Mouse (Mus musculus) bone marrow macrophage, adult 2 months (primary cell): ENCODE measurements around the gene Aspn. TPM values are rescaled to one million over a fixed set of nuclear protein-coding genes. Genes with fewer than 3 reads are reported as not detected.

Experiments
- H3K27ac ChIP-seq: 2 replicates; pipeline ENCODE4 v1.5.1; 2012; ENCODE audit warnings: low read depth, low read length; ENCODE audit not compliant: insufficient read depth
- H3K4me1 ChIP-seq: 2 replicates; pipeline ENCODE4 v1.6.1; 2012; ENCODE audit warnings: low read length; ENCODE audit not compliant: control insufficient read depth, insufficient read depth
- H3K4me3 ChIP-seq: 2 replicates; pipeline ENCODE4 v1.5.1; 2012; ENCODE audit warnings: mild to moderate bottlenecking, low read length, moderate library complexity; ENCODE audit not compliant: insufficient read depth
- CTCF ChIP-seq: IDR thresholded peaks from 2 replicates; pipeline ENCODE4 v1.5.1; 2012; ENCODE audit warnings: low read depth, mild to moderate bottlenecking, low read length, moderate library complexity
- POLR2A ChIP-seq: IDR thresholded peaks from 2 replicates; pipeline ENCODE4 v1.6.1; 2012; ENCODE audit warnings: mild to moderate bottlenecking, low read depth, low read length, borderline replicate concordance
- polyA plus RNA-seq: library from polyadenylated mRNA; stranded (reverse); fragments of >200 nt; gene quantifications from 2 replicates; pipeline ENCODE4 v1.2.4, GENCODE M21; 2012; ENCODE audit not compliant: missing spikeins, insufficient read depth, insufficient read length

The Aspn gene
- polyA plus RNA-seq, 1 experiment, result not detected

DNA sequence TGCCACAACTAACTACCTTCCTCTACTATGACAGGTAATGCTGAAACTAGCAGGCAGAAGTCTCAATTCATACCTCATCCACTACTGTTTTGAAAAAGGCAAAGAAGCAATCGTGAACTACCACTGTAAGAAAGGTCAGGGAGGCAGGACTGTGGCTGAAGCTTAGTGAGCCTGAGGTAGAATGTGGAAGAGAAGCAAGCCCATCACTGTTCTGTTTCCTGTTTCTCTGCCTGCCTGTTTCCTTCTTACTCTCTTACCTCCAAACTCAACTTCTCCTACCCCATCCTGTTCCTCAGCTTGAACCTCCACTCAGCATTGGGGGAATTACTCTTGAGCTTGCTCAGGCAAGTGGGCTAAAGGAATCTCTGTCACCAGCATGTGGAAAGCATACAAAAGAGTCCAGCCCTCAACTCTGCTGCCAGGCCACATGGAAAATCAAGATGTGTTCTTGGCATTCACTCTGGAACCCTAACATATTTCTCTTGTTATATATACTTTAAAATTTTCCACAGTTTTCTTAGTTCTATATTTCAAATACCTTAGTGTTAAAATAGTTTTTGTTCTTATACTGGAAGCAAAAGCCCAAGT lies 3.4 kb downstream of the Aspn start:
- no peak overlapping the region for H3K27ac ChIP-seq
- TF ChIP-seq POLR2A (no peak), CTCF (no peak)
- H3K4me3 ChIP-seq, result no peak overlapping the region
- H3K4me1 ChIP-seq, result peaks cover 6% of the 10 kb centered on the region

- no peak for TF ChIP-seq CTCF
- no peak for TF ChIP-seq POLR2A
- Histone ChIP-seq H3K27ac (no peak overlapping the region), H3K4me3 (no peak overlapping the region)
Measured at GRCm38 (mm10) chr13:49549616-49550015, 5.4 kb downstream of the Aspn start.

GRCm38 (mm10) chr13:49554519-49554918 lies 10.3 kb downstream of the Aspn start:
- no peak for TF ChIP-seq POLR2A
- TF ChIP-seq CTCF, result no peak
- no peak overlapping the region for H3K4me3 ChIP-seq
- peaks cover 6% of the 10 kb centered on the region for H3K4me1 ChIP-seq
- no peak overlapping the region for H3K27ac ChIP-seq

More at GRCm38 (mm10) chr13:49549616-49550015, 5.4 kb downstream of the Aspn start:
- H3K4me1 ChIP-seq, result peaks cover 6% of the 10 kb centered on the region

DNA sequence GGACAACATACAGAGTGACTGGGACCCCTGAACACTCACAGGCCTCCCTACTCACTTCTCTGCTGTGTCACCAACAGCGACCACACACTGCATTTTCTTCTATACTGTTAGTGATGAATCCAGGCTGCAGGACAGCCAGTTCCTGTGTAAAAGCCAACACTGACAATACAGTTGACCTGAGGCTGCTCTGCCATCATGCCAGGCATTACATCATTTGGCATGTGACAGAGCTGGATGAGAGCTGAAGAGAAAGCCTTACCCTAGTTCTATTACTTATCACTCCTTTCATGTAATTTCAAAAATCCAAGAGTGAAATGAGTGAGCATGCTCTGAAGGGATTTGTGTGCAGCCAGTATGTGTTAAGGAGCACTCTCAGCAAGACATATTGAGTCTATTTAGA lies 12.0 kb downstream of the Aspn start:
- Histone ChIP-seq H3K4me3 (no peak overlapping the region), H3K4me1 (peaks cover 6% of the 10 kb centered on the region), H3K27ac (no peak overlapping the region)
- no peak for TF ChIP-seq POLR2A
- no peak for TF ChIP-seq CTCF

DNA sequence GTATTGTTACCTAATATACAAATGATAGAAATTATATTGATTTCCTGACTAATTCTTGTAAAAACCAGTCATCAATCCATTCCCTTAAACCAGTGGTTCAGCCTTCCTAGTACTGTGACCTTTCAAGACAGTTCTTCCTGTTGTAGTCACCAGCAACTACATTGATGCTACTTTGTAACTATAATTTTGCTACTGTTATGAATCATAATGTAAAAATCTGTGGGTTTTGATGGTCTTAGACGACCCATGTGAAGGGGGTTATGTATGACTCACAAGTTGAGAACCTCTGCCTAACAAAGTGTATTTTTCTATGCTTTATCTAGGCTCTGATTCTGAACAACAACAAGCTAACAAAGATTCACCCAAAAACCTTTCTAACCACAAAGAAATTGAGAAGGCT lies 12.7 kb downstream of the Aspn start:
- H3K4me1 ChIP-seq, result peaks cover 6% of the 10 kb centered on the region
- no peak for TF ChIP-seq POLR2A
- no peak overlapping the region for H3K27ac ChIP-seq

DNA sequence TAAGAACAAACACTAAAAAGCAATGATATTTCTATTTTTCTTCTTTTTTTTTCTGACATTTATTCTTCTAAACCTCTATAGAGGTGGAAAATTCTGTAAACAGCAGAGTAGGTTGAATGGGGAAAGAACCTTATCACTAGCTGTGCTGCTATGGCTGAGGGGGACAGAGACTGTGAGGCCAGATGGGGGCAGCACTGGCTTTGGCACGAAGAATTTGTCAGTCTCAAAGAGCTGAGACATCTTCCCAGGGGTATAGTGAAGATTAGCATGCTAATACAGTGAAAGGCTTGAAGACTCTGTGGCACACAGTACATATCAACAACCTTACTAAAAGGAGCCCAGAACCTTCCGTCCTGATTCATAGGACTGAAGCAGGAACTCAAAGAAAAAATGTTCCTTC lies 14.9 kb downstream of the Aspn start:
- H3K27ac ChIP-seq, result no peak overlapping the region
- H3K4me1 ChIP-seq, result peaks cover 4% of the 10 kb centered on the region
- no peak for TF ChIP-seq POLR2A
- no peak for TF ChIP-seq CTCF
- H3K4me3 ChIP-seq, result no peak overlapping the region

More for the DNA sequence above, 12.7 kb downstream of the Aspn start:
- H3K4me3 ChIP-seq, result no peak overlapping the region

DNA sequence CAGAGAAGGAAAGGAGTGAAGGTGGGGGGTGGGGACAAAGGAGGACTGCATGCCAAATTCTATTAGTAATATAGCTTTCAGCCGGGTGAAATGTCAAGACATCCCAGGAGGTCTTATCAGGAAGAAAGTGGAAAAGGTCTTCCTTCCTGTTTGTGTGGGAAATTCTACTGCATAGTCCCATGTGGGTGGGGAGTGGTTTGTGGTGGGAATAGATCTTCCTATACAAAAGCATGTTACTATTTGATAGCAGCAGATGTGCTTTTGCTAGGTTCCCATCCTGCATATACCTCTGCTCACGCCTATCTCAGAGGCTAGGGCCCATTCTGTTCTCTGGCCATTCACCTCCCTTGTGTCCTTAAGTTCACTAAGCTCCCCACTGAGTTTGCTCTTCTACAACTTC lies 16.6 kb downstream of the Aspn start:
- TF ChIP-seq POLR2A, result no peak
- TF ChIP-seq CTCF, result no peak
- Histone ChIP-seq H3K27ac (no peak overlapping the region), H3K4me3 (no peak overlapping the region), H3K4me1 (peaks cover 4% of the 10 kb centered on the region)

GRCm38 (mm10) chr13:49564347-49564746 lies 20.1 kb downstream of the Aspn start:
- Histone ChIP-seq H3K4me3 (no peak overlapping the region), H3K27ac (no peak overlapping the region), H3K4me1 (no peaks in the 10 kb centered on the region)
- TF ChIP-seq CTCF (no peak), POLR2A (no peak)

- no peaks in the 10 kb centered on the region for H3K4me1 ChIP-seq
- no peak for TF ChIP-seq POLR2A
- TF ChIP-seq CTCF, result no peak
- no peak overlapping the region for H3K27ac ChIP-seq
- no peak overlapping the region for H3K4me3 ChIP-seq
Measured at GRCm38 (mm10) chr13:49570371-49570770, 26.1 kb downstream of the Aspn start.

GRCm38 (mm10) chr13:49571418-49571817 lies 27.2 kb downstream of the Aspn start:
- H3K4me1 ChIP-seq, result no peaks in the 10 kb centered on the region
- TF ChIP-seq CTCF (no peak), POLR2A (no peak)
- H3K4me3 ChIP-seq, result no peak overlapping the region
- no peak overlapping the region for H3K27ac ChIP-seq
